Mouse (Mus musculus) spleen, postnatal 4 days (tissue): ENCODE data around the gene Phactr1.

ENCODE experiments used
- DNase-seq, 2 experiments: peaks; one replicate each; pipeline ENCODE4 v3.0.0; 2022; ENCODE audit warnings: low spot score in 2 of 2

Phactr1 gene

DNA sequence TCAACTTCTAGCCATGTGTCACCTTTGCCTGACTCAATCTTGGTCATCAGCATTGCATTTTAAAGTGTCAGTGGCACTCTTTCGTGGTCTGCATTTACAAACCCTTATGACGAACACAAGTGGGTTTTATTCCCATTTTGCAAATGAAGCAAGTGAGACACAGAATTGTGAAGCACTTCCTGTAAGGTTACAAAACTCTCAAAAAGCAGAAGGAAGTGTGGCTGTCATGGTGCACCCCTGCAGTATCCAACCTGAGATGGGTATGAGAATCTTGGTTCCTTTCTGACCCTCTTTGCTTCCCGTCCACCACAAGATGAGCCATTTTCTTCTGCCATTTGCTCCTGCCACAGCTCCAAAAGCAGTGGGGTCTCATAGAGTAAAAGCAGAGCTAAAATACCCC is 295.7 kb downstream of the Phactr1 start:
- no peak for DNase-seq

GRCm38 (mm10) chr13:42976967-42977366 is 296.5 kb downstream of the Phactr1 start:
- DNase-seq, result no peak

DNA sequence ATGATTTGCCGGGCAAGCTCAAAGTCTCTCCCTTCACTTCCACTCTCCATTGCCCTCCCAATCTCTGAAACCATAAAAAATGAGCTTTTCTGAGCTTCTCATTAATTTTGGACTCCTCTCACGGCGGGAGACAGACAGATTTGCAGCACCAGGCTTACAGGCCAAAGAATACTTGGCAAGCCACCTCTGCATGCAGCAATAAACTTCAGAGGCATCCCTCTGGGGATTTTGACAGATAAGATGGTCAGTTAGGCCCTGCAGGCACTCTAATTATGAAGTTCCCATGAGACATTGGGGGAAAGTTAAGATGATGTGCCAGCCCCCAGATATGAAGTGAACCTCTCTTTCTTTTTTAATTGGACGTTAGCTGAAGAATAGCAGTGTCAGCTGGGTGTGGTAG is 300.2 kb downstream of the Phactr1 start:
- no peak for DNase-seq

DNA sequence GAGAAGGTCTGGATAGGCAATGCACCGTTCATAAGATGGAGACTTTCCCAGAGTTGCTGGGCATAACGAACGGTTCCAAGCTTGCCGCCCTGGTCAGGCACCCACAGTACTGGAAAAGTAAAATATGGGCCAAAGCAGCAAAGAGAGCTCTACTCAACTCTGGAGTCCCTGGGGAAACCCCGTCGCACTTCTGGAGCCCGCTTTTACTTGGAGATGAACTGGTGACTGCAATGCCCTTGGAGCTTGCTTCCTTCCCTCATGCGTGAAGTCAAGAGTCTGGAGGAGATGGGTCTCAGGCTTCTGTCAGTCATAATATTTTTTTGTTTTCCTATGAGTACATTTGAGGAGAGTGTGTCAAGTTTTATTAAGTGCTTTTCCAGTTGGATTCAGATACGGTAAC is 302.2 kb downstream of the Phactr1 start:
- no peak for DNase-seq

DNA sequence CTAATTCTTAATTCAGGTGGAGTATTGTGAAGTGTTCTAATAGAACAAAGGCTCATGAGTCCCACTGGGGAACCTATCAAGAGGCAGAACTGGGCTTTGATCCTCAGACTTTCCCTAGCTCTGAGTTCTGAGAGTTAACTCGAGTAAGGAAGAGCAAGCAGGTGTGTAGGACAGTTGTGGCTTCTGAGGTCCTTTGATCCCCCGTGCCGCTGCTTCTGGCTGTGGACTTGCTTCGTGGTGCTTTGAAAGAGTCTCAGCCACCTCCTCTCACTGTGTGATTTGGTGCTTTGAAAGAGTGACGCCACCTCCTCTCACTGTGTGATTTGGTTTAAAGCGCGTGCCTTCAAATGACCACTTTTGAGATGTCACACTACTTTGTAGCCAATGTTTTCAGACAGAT is 305.4 kb downstream of the Phactr1 start:
- DNase-seq, result no peak

DNA sequence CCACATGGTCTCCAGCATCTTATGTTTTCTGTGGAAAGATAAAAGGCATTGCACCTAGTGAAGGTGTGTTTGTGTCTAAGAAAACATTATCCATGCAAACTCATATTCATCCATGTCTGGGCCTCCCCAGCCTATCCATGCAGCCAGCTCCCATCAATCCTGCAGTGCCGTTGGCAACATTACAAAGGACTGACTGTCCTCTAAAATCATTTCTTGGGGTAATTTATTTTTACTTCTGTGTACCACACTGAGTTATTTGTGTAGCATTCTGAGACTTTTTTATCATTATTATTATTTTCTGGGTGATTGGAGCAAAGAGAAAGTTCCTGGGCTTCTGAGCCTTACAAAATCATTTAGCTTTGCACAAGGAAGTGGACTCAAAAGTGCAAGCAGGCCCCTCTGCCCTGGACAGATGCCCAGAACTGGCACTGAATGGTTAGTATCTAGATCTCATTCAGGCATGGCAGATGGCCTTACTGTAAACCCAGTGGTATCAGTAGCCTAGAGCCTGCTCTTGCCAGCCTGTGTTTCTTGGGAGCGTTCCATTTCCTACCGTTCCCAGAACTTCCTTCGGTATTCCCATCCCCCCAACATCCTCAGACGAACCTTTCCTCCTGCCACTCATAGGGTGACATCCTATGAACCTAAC is 307.6 kb downstream of the Phactr1 start:
- DNase-seq, result no peak

DNA sequence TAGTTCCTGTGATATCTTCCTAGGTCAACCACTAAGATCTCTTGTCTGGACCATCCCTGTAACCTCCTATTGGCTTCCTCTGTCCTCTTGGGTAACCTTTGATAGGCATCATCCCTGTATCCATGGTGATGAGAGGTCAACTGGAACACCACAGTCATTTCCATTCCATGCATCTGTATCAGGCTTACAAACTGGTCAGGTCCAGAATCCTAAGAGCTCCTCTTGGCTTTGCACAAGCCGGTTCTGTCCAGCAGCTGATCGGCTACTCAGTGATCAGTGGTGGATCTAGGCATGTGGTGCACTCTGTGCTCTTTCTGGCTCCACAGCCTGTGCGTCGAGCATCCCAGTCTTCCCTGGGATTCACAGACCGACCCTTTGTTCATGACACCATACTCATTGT is 309.1 kb downstream of the Phactr1 start:
- no peak for DNase-seq

DNA sequence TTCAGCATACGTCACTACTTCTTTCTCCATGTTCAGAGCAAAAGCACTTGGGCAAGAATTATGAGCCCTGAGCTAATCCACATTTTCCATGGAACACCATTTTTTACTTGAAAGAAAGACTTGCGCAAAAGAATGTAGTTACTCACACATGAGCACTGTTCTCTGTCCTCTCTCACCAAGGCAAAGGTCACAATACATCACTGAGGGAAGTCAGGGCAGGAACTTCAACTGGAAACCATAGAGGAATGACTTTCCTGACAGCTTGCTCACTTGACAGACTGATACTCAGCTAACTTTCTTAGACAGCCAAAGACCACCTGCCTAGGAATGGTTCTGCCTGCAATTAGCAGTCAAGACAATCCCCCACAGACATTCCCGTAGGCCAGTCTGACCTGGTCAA is 309.6 kb downstream of the Phactr1 start:
- no peak for DNase-seq

GRCm38 (mm10) chr13:42990493-42991111 is 310.2 kb downstream of the Phactr1 start:
- DNase-seq, result no peak

DNA sequence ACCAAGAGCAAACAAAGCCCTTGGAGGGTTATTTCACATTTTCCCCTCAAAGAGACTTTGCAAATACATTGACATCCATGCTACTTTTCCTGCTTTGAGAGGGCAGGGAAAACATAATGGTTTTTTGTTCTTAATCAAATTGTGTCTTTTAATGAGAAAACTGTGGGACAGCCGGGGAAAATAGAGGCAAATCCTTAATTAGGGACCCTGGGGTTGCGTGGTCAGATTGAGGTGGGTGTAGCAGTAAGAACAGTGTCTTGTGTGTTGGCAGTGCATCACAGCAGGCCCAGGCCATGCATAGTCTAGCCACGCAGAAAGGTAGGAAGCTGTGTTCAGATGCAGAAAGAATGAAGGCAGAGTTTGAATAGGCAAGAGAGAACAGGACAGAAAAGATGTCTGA is 310.7 kb downstream of the Phactr1 start:
- DNase-seq, result no peak

GRCm38 (mm10) chr13:42992306-42992705 is 311.9 kb downstream of the Phactr1 start:
- no peak for DNase-seq

DNA sequence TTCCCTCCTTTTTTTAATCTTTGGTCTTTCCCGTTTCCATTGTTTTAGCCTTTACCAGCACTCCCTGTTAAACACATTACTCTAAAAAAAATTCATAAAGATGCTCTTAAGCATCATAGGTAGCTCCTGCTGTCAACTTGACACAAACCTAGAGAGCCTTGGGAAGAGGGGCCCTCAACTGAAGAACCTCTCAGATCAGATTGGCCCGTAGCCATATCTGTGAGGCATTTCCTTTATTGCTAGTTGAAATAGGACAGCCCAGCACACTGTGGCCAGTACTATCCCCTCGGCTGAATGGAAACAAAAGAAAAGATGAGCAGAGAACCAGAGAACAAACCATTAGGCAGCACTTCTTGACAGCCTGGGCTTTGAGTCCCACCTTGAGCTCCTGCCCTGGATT is 313.9 kb downstream of the Phactr1 start:
- no peak for DNase-seq

DNA sequence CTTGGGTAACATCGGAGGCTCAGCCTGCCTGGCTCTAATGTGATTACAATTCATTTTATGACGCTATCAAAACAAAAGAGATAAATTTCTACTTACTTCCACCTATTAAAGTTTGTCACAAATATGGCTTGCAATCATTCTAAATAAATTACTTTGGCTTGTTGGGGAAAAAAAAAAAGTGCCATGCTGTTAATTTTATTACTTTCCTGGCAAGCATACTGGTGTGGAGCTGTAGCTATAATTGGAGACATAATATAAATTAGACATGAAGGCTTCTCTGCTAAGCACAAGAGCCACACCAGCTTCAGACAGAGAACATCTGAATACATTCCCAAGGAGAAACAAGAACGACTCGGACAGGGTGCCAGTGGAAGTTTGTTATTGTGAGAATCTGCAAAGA is 315.8 kb downstream of the Phactr1 start:
- no peak for DNase-seq

DNA sequence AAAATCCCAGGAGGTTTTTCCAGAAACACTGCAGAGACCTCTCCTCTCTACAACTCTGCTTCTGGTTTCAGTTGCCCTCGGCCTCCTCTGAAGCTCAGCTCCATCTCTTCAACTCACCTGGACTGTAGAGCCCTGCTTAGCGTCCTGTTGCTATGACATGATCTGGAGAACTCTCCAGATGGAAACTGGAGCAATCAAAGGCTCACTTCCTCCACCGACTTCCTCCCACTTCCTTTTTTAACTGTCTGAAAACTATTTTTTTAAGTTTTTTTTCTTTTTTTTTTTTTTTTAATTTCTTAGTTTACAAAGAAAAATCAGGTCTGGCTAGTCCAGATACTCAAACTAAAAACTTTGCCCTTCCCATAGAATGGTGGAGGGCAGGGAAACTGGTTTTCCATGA is 318.9 kb downstream of the Phactr1 start:
- DNase-seq, result no peak

GRCm38 (mm10) chr13:43005131-43005579 is 324.7 kb downstream of the Phactr1 start:
- DNase-seq, result no peak

GRCm38 (mm10) chr13:43008466-43008865 is 328.0 kb downstream of the Phactr1 start:
- no peak for DNase-seq

DNA sequence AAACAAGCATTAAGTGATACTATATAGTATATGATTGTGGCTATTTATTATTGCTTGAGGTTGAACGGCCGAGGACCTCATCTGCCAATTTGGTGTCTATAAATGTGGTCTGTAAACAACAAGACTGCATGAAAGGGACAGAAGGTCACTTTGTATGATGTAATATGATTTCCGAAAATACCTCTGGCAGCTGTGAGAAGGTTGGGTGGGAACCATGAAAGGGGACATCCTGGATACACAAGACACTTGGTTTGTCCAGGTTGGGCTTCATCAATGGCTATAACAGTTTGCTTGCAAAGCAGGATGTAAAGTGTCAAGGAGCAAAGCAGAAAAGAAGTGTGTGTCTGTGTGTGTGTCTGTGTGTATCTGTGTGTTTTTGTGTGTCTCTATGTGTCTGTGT is 329.2 kb downstream of the Phactr1 start:
- no peak for DNase-seq

DNA sequence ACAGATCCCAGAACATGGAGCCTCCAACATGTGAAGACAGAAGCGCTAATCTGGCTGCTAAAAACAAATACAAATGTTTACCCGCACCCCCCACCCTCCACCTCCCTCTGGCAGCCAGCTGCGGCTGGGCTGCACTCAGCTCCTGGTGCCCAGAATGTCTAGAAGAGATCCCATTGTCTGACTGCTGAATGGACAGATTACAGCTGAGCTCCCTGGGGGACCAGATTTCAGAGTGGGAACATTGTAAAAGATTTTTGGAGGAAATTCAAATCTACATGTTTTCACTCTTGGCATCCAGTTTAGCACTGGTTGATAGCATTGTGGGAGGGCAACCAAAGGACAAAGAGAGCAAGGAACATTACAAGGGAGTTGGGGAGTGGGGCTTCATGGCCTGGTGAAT is 331.1 kb downstream of the Phactr1 start:
- no peak for DNase-seq

GRCm38 (mm10) chr13:43013984-43014383 is 333.6 kb downstream of the Phactr1 start:
- DNase-seq, result no peak

DNA sequence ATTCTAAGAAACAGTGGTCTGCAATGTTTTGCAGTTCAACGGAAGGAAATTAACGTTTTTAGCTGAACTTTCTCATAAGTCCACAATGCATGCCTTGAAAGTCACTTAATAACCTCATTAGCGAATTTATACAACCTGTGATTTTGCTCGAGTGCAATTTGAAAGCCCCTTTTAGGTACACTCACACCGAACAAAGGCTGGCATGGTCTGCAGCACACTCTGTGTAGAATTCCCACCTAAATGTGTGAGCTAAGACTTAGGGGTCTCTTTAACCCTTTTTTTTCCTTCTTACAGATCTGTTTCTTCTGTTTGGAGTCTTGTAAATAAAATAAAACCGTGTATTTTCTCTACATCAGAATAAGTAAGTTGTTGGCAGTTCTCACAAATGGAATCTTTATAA is 335.3 kb downstream of the Phactr1 start:
- no peak for DNase-seq

- DNase-seq, result no peak
These were observed 338.4 kb downstream of the Phactr1 start for GRCm38 (mm10) chr13:43018863-43019262.

DNA sequence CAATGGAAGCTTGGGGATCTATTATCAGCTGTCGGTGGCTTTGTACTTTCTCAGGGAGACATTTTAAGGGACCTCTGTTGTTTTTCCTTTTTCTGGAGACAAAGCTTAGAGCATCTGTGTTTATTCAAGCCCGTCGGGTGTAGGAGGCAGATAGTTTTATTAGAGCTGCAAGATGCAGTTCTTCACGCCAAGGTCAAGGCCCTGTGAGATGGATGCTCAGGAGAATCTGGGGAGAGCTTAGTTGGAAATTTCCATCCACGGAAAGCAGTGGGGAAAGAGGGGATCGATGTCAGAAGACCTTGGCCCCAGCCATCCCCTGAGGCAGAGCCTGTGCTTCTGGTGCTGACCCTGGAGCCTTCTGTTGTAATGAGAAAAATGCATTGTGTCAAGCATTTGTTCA is 340.6 kb downstream of the Phactr1 start:
- no peak for DNase-seq

- DNase-seq, result no peak
These were observed 342.6 kb downstream of the Phactr1 start for GRCm38 (mm10) chr13:43023005-43023404.

GRCm38 (mm10) chr13:43027568-43027967 is 347.1 kb downstream of the Phactr1 start:
- no peak for DNase-seq
